Mouse (Mus musculus): ENCODE data around the gene Gtf2f1. TPM values are rescaled to one million over a fixed set of nuclear protein-coding genes. Genes with fewer than 3 reads are reported as not detected.
A peak's percentile ranks its signal among the peaks of the same experiment; 100 is the strongest.

The Gtf2f1 gene
- total RNA-seq (2012; rRNA removed) (116 and 145 TPM in 2 replicates), polyA plus RNA-seq (2012; ENCODE audit: insufficient read depth in 1 of 2, insufficient read length in 2 of 2, low read depth in 1 of 2, low replicate concordance in 2 of 2, missing spikeins in 1 of 2) (100 to 1,000 TPM in 1 of 2 experiments, not detected in 1; 171 TPM)

DNA sequence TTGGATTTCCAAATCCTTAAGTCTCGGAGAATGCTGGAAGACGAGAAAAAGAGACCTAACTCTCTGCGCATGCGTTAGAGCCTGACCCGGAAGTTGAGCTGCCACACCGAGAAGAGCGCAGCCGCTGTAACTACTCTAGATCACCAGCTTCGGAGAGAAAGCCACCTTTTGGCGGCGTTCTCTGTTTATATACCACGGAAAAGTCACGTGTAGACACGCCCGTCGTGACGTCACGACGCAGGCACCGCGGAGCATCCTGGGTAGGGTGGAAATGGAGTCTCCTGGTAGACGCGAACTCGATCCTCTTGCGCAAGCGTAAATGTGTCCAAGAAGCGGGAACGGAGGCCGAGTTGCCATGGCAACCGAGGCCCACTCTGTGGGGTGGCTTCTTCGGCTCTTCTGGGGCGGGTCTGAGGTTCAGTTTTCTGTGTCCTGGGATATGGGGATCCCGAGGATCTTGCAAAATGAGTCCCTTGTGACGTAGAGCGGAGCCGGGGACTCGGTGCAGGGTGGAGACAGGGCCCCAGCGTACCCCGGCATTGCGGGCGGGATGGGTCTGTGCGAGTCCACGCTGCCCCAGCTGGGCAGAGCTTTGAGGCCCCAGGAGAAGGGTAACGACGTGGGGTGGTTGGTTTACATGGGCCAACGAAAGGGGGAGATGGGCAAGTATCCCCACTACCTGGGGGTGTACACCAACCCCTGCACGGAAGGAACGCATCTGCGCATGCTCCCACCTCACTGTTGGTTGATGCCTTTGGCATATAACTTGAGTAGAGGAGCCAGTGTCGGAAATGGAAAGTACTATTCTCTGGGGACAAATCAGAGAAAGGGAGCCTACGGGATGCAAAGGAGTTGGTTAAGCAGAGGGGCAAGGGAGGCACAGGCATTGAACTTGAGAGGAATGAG, at the start of gene Gtf2f1, which contains the start of gene Gm17949:
Gene Gtf2f1 (minus strand): TSS at position 53 of the 906 bp plus-strand sequence.
Gene Gm17949 (plus strand): TSS at position 234 of the 906 bp plus-strand sequence.
- Histone ChIP-seq H3K4me3 (ENCODE audit: control insufficient read depth in 1 of 2, insufficient read depth in 1 of 2, low read depth in 2 of 2, low read length in 2 of 2) (peak within 1 kb of the TSS; percentile 73 to 87), H3K9me3 (replicated peaks; ENCODE audit: insufficient read depth, low read length) (no peaks in the 10 kb centered on the region), H3K79me2 (ENCODE audit: control insufficient read depth, insufficient read depth, low read length, poor library complexity) (peaks cover 20% of the 10 kb centered on the region), H3K9ac (ENCODE audit: control insufficient read depth, low read depth, low read length, poor library complexity, severe bottlenecking) (peak within 1 kb of the TSS; percentile 88), H3K4me1 (ENCODE audit: control insufficient read depth in 1 of 2, insufficient read depth in 2 of 2, low read length in 2 of 2) (peaks cover 6 to 17% of the 10 kb centered on the region in 2 experiments; a peak in 3 of 4 replicates), H3K36me3 (ENCODE audit: control insufficient read depth in 1 of 2, insufficient read depth in 2 of 2, low read length in 2 of 2) (peaks cover 0 to 10% of the 10 kb centered on the region in 2 experiments; a peak in 3 of 4 replicates), H3K27ac (ENCODE audit: control insufficient read depth, low read depth, low read length) (peak within 1 kb of the TSS; percentile 76), H3K27me3 (ENCODE audit: control insufficient read depth in 1 of 2, insufficient read depth in 2 of 2, low read length in 2 of 2) (no peaks in the 10 kb centered on the region)
- peak; percentile 98 for DNase-seq (ENCODE audit: low read depth, low spot score)
- TF ChIP-seq USF1 (IDR thresholded peaks at IDR 0.05; ENCODE audit: low read depth, low read length) (peak; percentile 100), POLR2AphosphoS2 (IDR thresholded peaks at IDR 0.05; ENCODE audit: low read length) (peak; percentile 98), MYC (IDR thresholded peaks at IDR 0.05; ENCODE audit: low read depth, low read length) (peak; percentile 79; the same call in 1 of the 2 replicates), MEF2A (IDR thresholded peaks at IDR 0.05; ENCODE audit: extremely low read depth, insufficient replicate concordance, low read depth, low read length, poor library complexity, severe bottlenecking) (no peak), MAFK (IDR thresholded peaks at IDR 0.05; ENCODE audit: borderline replicate concordance, low read depth, low read length) (no peak), ETS1 (IDR thresholded peaks at IDR 0.05; ENCODE audit: low read depth, low read length) (peak; percentile 57; the same call in 1 of the 2 replicates), ELF1 (IDR thresholded peaks at IDR 0.05; ENCODE audit: low read depth, low read length) (peak; percentile 98), JUND (IDR thresholded peaks at IDR 0.05; ENCODE audit: low read depth, low read length) (no peak), ZNF384 (IDR thresholded peaks at IDR 0.05; ENCODE audit: low read depth, low read length) (no peak), CTCF (IDR thresholded peaks at IDR 0.05 in 2 of 3, conservative IDR thresholded peaks at IDR 0.05 in 1 of 3; ENCODE audit: control insufficient read depth in 1 of 3, insufficient read depth in 1 of 3, low read depth in 2 of 3, low read length in 3 of 3, poor library complexity in 1 of 3, severe bottlenecking in 1 of 3) (no peak), MXI1 (IDR thresholded peaks at IDR 0.05; ENCODE audit: low read depth, low read length) (peak; percentile 82), SIN3A (IDR thresholded peaks at IDR 0.05; ENCODE audit: low read length) (peak; percentile 94), RCOR1 (IDR thresholded peaks at IDR 0.05; ENCODE audit: low read depth, low read length) (no peak), ZC3H11A (IDR thresholded peaks at IDR 0.05; ENCODE audit: low read depth, low read length) (no peak), UBTF (IDR thresholded peaks at IDR 0.05; ENCODE audit: borderline replicate concordance, insufficient read depth, low read depth, low read length) (no peak), MYB (IDR thresholded peaks at IDR 0.05; ENCODE audit: low read depth, low read length) (no peak), CHD2 (IDR thresholded peaks at IDR 0.05; ENCODE audit: low read length) (no peak), E2F4 (IDR thresholded peaks at IDR 0.05; ENCODE audit: borderline replicate concordance, low read depth, low read length) (0 out of 2 replicates have a peak, but pooled peaks have one; percentile 66), TCF12 (IDR thresholded peaks at IDR 0.05; ENCODE audit: low read depth, low read length) (peak; percentile 82; the same call in 1 of the 2 replicates), CHD1 (IDR thresholded peaks at IDR 0.05; ENCODE audit: low read depth, low read length) (no peak), USF2 (IDR thresholded peaks at IDR 0.05; ENCODE audit: borderline replicate concordance in 1 of 2, insufficient read depth in 1 of 2, low read depth in 1 of 2, low read length in 2 of 2) (peak; percentile 66 to 94; a peak in 3 of 4 replicates), HCFC1 (IDR thresholded peaks at IDR 0.05; ENCODE audit: low read depth, low read length) (peak; percentile 96), NRF1 (IDR thresholded peaks at IDR 0.05; ENCODE audit: insufficient read depth, low read depth, low read length, poor library complexity, severe bottlenecking) (peak; percentile 92), ZKSCAN1 (IDR thresholded peaks at IDR 0.05; ENCODE audit: low read depth, low read length) (no peak), GABPA (IDR thresholded peaks at IDR 0.05; ENCODE audit: low read depth, low read length) (no peak), GATA1 (IDR thresholded peaks at IDR 0.05; ENCODE audit: low read depth, low read length) (no peak), NELFE (IDR thresholded peaks at IDR 0.05; ENCODE audit: low read depth, low read length) (peak; percentile 99), POLR2AphosphoS5 (IDR thresholded peaks at IDR 0.05; ENCODE audit: borderline replicate concordance, low read depth, low read length) (peak; percentile 98), ZMIZ1 (IDR thresholded peaks at IDR 0.05; ENCODE audit: low read depth, low read length) (peak; percentile 98), KAT2A (conservative IDR thresholded peaks at IDR 0.05; ENCODE audit: low read depth, low read length) (peak; percentile 78), RAD21 (IDR thresholded peaks at IDR 0.05; ENCODE audit: low read depth, low read length) (no peak), POLR2A (IDR thresholded peaks at IDR 0.05; ENCODE audit: control insufficient read depth in 1 of 2, insufficient read depth in 1 of 2, low read depth in 1 of 2, low read length in 2 of 2, poor library complexity in 1 of 2) (peak; percentile 89 to 100), MAX (IDR thresholded peaks at IDR 0.05; ENCODE audit: low read length) (peak; percentile 98), MAZ (IDR thresholded peaks at IDR 0.05; ENCODE audit: low read depth, low read length) (0 out of 2 replicates have a peak, but pooled peaks have one; percentile 38)
